ENCODE assay signal across 10 mouse cellular contexts in the genomic region with DNA sequence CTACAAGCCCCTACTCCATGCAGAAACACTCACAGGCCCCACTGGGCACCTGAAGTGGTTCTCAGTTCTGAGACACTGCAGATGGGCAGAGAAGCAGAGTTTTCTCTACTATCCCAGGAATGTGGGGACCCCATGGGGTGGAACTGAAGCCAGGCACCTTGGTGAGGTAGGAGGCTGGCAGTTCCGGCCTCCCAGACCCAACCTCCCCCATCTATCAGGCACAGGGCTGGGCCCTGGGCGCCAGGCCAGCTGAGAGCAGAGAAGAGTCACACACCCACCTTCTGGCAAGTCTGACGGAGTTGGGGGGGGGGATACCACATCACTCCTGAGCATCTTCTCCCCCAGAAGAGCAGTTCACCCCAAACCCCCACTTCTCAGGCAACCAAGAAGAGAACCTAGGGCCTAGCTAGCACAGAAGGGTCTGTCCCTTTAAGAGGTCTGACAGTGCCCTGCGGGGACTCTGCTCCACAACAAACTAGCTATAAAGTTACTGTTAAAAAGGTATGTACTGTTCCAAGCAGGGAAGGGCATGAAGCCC. TPM values are rescaled to one million over a fixed set of nuclear protein-coding genes. Genes with fewer than 3 reads are reported as not detected.
A peak's percentile ranks its signal among the peaks of the same experiment; 100 is the strongest.
DNase-seq lines count a peak whose midpoint lies in the region; ATAC-seq and TF ChIP-seq lines count a peak whose summit lies in the region.
"Had no signal": no experiment of that assay in that cellular context is flagged by ENCODE, and none has a peak within 500 bp of the region (broad histone marks: within the 10 kb centered on the region; RNA-seq: fewer than 3 reads in every experiment).

No protein-coding gene starts in this region.

- H3K9me3 ChIP-seq in hindbrain, embryonic 12.5 days (replicated peaks): no peaks in the 10 kb centered on the region
- no peaks in the 10 kb centered on the region for H3K9me3 ChIP-seq in hindbrain, embryonic 16.5 days (ENCODE audit: control insufficient read depth, low read length)
- H3K9me3 ChIP-seq in hindbrain, postnatal 0 days (ENCODE audit: low read length): no peaks in the 10 kb centered on the region
- no peaks in the 10 kb centered on the region for H3K9me3 ChIP-seq in liver, embryonic 15.5 days (replicated peaks)

- DNase-seq in hindbrain, postnatal 0 days (ENCODE audit: low spot score): no peak
- no peak for DNase-seq in thymus, postnatal 4 days
- no peak for DNase-seq in right cerebral cortex, adult 2 months (ENCODE audit: low spot score in 2 of 2)

- no peak overlapping the region for H3K4me3 ChIP-seq in hindbrain, embryonic 12.5 days
- no peak overlapping the region for H3K4me3 ChIP-seq in hindbrain, embryonic 16.5 days (ENCODE audit: low read length)
- H3K4me3 ChIP-seq in brown adipose tissue, adult 24 weeks (ENCODE audit: insufficient read depth, low read depth, low read length): peak overlapping the region; percentile 43
- H3K4me3 ChIP-seq in hindbrain, postnatal 0 days (ENCODE audit: low read length): no peak overlapping the region
- H3K4me3 ChIP-seq in liver, embryonic 15.5 days (replicated peaks): peak overlapping the region; percentile 57

- no peak for TF ChIP-seq CTCF in hindbrain, postnatal 0 days (IDR thresholded peaks at IDR 0.05; ENCODE audit: low read depth)

- WGBS in hindbrain, embryonic 12.5 days: 63% methylated on average over 4 of the region's 4 CpGs
- 57% methylated on average over 4 of the region's 4 CpGs for WGBS in hindbrain, embryonic 16.5 days
- 53% methylated on average over 4 of the region's 4 CpGs for WGBS in hindbrain, postnatal 0 days
- WGBS in liver, embryonic 15.5 days (ENCODE audit: insufficient replicate concordance): 18% methylated on average over 4 of the region's 4 CpGs

- 0 out of 2 replicates have a peak overlapping the region, but pooled peaks have one; percentile 2 for H3K9ac ChIP-seq in hindbrain, embryonic 12.5 days
- H3K9ac ChIP-seq in hindbrain, embryonic 16.5 days (ENCODE audit: low read depth, low read length): no peak overlapping the region
- H3K9ac ChIP-seq in hindbrain, postnatal 0 days (replicated peaks; ENCODE audit: low read length): peak overlapping the region; percentile 15; the same call in 1 of the 2 replicates
- H3K9ac ChIP-seq in liver, embryonic 15.5 days: peak overlapping the region; percentile 71

- no peak overlapping the region for H3K27ac ChIP-seq in hindbrain, embryonic 12.5 days
- no peak overlapping the region for H3K27ac ChIP-seq in hindbrain, embryonic 16.5 days (ENCODE audit: low read depth, low read length)
- H3K27ac ChIP-seq in brown adipose tissue, adult 24 weeks (replicated peaks; ENCODE audit: low read depth, low read length): peak overlapping the region; percentile 40
- no peak overlapping the region for H3K27ac ChIP-seq in hindbrain, postnatal 0 days
- H3K27ac ChIP-seq in liver, embryonic 15.5 days (replicated peaks): peak overlapping the region; percentile 96

- no peaks in the 10 kb centered on the region for H3K27me3 ChIP-seq in hindbrain, embryonic 12.5 days
- H3K27me3 ChIP-seq in hindbrain, embryonic 16.5 days (replicated peaks; ENCODE audit: control insufficient read depth, insufficient read depth, low read length): no peaks in the 10 kb centered on the region
- H3K27me3 ChIP-seq in hindbrain, postnatal 0 days (ENCODE audit: insufficient read depth, low read length): no peaks in the 10 kb centered on the region
- H3K27me3 ChIP-seq in liver, embryonic 15.5 days: no peaks in the 10 kb centered on the region

- H3K36me3 ChIP-seq in hindbrain, embryonic 12.5 days: peaks cover 60% of the 10 kb centered on the region
- peaks cover 16% of the 10 kb centered on the region for H3K36me3 ChIP-seq in hindbrain, embryonic 16.5 days (ENCODE audit: control insufficient read depth, insufficient read depth, low read length)
- H3K36me3 ChIP-seq in hindbrain, postnatal 0 days (ENCODE audit: insufficient read depth, low read length): peaks cover 20% of the 10 kb centered on the region
- peaks cover 58% of the 10 kb centered on the region for H3K36me3 ChIP-seq in liver, embryonic 15.5 days (replicated peaks)

- ATAC-seq in hindbrain, embryonic 12.5 days (ENCODE audit: low FRiP score): no peak
- ATAC-seq in hindbrain, embryonic 16.5 days: no peak
- no peak for ATAC-seq in hindbrain, postnatal 0 days
- no peak for ATAC-seq in liver, embryonic 15.5 days (ENCODE audit: insufficient read depth)
- no peak for ATAC-seq in granulocyte monocyte progenitor cell, adult 5-6 weeks (replicated peaks; ENCODE audit: poor library complexity, severe bottlenecking)

- H3K4me2 ChIP-seq in hindbrain, embryonic 12.5 days (replicated peaks): 0 out of 2 replicates have a peak overlapping the region, but pooled peaks have one; percentile 11
- H3K4me2 ChIP-seq in hindbrain, embryonic 16.5 days (ENCODE audit: low read length): no peak overlapping the region
- peak overlapping the region; percentile 11; the same call in 1 of the 2 replicates for H3K4me2 ChIP-seq in hindbrain, postnatal 0 days (ENCODE audit: low read depth, low read length)
- peak overlapping the region; percentile 83 for H3K4me2 ChIP-seq in liver, embryonic 15.5 days

- peaks cover 37% of the 10 kb centered on the region for H3K4me1 ChIP-seq in hindbrain, embryonic 12.5 days
- H3K4me1 ChIP-seq in hindbrain, embryonic 16.5 days (ENCODE audit: control insufficient read depth, insufficient read depth, low read depth, low read length): peaks cover 34% of the 10 kb centered on the region
- peaks cover 28% of the 10 kb centered on the region for H3K4me1 ChIP-seq in brown adipose tissue, adult 24 weeks (ENCODE audit: control insufficient read depth, insufficient read depth, insufficient read length, low read length)
- peaks cover 6% of the 10 kb centered on the region for H3K4me1 ChIP-seq in hindbrain, postnatal 0 days (ENCODE audit: insufficient read depth, low read length)
- peaks cover 85% of the 10 kb centered on the region for H3K4me1 ChIP-seq in liver, embryonic 15.5 days (replicated peaks)

RNA-seq across cellular contexts. Expression of a gene that starts 6.9 kb away (rescaled TPM):
- 15.9 and 18.6 TPM in 2 replicates for polyA plus RNA-seq in hindbrain, embryonic 12.5 days (2016; fragmentation: Nextera tagmentation; extraction: Ambion mirVana)
- 9.1 and 10.1 TPM in 2 replicates for polyA plus RNA-seq in hindbrain, embryonic 16.5 days (2015; fragmentation: Nextera tagmentation; extraction: Ambion mirVana)
- 37.3 and 42.5 TPM in 2 replicates for polyA plus RNA-seq in brown adipose tissue, adult 24 weeks (2012; ENCODE audit: insufficient read depth, insufficient read length, missing spikeins)
- 35.1 and 43.2 TPM in 2 replicates for total RNA-seq in hindbrain, postnatal 0 days (2014; rRNA removed)
- polyA plus RNA-seq in hindbrain, postnatal 0 days (2015; fragmentation: Nextera tagmentation; extraction: Ambion mirVana): 5.8 and 6.2 TPM in 2 replicates
- 6.6 and 6.9 TPM in 2 replicates for polyA plus RNA-seq in liver, embryonic 15.5 days (2015; fragmentation: Nextera tagmentation; extraction: Ambion mirVana)
- total RNA-seq in granulocyte monocyte progenitor cell, adult 5-6 weeks (2014; fragmentation: Nextera tagmentation): 1.8 and 3.1 TPM in 2 replicates
- total RNA-seq in granulocyte monocyte progenitor cell, adult 5-6 weeks (2017): 2.1 and 2.9 TPM in 2 replicates

RNA-seq across cellular contexts. Expression of a gene that starts 27.6 kb away (rescaled TPM):
- polyA plus RNA-seq in hindbrain, embryonic 12.5 days (2016; fragmentation: Nextera tagmentation; extraction: Ambion mirVana): 110 and 113 TPM in 2 replicates
- polyA plus RNA-seq in hindbrain, embryonic 16.5 days (2015; fragmentation: Nextera tagmentation; extraction: Ambion mirVana): 129 and 141 TPM in 2 replicates
- polyA plus RNA-seq in brown adipose tissue, adult 24 weeks (2012; ENCODE audit: insufficient read depth, insufficient read length, missing spikeins): 0.46 and 0.95 TPM in 2 replicates
- 166 and 183 TPM in 2 replicates for total RNA-seq in hindbrain, postnatal 0 days (2014; rRNA removed)
- 75.0 and 83.1 TPM in 2 replicates for polyA plus RNA-seq in hindbrain, postnatal 0 days (2015; fragmentation: Nextera tagmentation; extraction: Ambion mirVana)
- 0.52 and 0.96 TPM in 2 replicates for polyA plus RNA-seq in liver, embryonic 15.5 days (2015; fragmentation: Nextera tagmentation; extraction: Ambion mirVana)
- not detected in 2 replicates for total RNA-seq in granulocyte monocyte progenitor cell, adult 5-6 weeks (2014; fragmentation: Nextera tagmentation)
- not detected in 2 replicates for total RNA-seq in granulocyte monocyte progenitor cell, adult 5-6 weeks (2017)
- total RNA-seq: neutrophil, adult 5-6 weeks had no signal

RNA-seq across cellular contexts. Expression of a gene that starts 32.2 kb away (rescaled TPM):
- 0.43 and 0.46 TPM in 2 replicates for polyA plus RNA-seq in hindbrain, embryonic 12.5 days (2016; fragmentation: Nextera tagmentation; extraction: Ambion mirVana)
- 0.30 and 0.31 TPM in 2 replicates for polyA plus RNA-seq in hindbrain, embryonic 16.5 days (2015; fragmentation: Nextera tagmentation; extraction: Ambion mirVana)
- 5.1 and 14.0 TPM in 2 replicates for polyA plus RNA-seq in brown adipose tissue, adult 24 weeks (2012; ENCODE audit: insufficient read depth, insufficient read length, missing spikeins)
- not detected in 2 replicates for total RNA-seq in hindbrain, postnatal 0 days (2014; rRNA removed)
- polyA plus RNA-seq in hindbrain, postnatal 0 days (2015; fragmentation: Nextera tagmentation; extraction: Ambion mirVana): not detected in 2 replicates
- polyA plus RNA-seq in liver, embryonic 15.5 days (2015; fragmentation: Nextera tagmentation; extraction: Ambion mirVana): not detected in 2 replicates
- total RNA-seq in granulocyte monocyte progenitor cell, adult 5-6 weeks (2014; fragmentation: Nextera tagmentation): not detected in 2 replicates
- not detected in 2 replicates for total RNA-seq in granulocyte monocyte progenitor cell, adult 5-6 weeks (2017)
- total RNA-seq: ES-E14; neutrophil, adult 5-6 weeks had no signal

RNA-seq across cellular contexts. Expression of a gene that starts 32.3 kb away (rescaled TPM):
- 63.2 and 65.5 TPM in 2 replicates for polyA plus RNA-seq in hindbrain, embryonic 12.5 days (2016; fragmentation: Nextera tagmentation; extraction: Ambion mirVana)
- polyA plus RNA-seq in hindbrain, embryonic 16.5 days (2015; fragmentation: Nextera tagmentation; extraction: Ambion mirVana): 58.9 and 69.4 TPM in 2 replicates
- polyA plus RNA-seq in brown adipose tissue, adult 24 weeks (2012; ENCODE audit: insufficient read depth, insufficient read length, missing spikeins): 16.4 and 18.1 TPM in 2 replicates
- 31.2 and 42.4 TPM in 2 replicates for total RNA-seq in hindbrain, postnatal 0 days (2014; rRNA removed)
- polyA plus RNA-seq in hindbrain, postnatal 0 days (2015; fragmentation: Nextera tagmentation; extraction: Ambion mirVana): 42.7 and 42.9 TPM in 2 replicates
- 25.1 and 28.2 TPM in 2 replicates for polyA plus RNA-seq in liver, embryonic 15.5 days (2015; fragmentation: Nextera tagmentation; extraction: Ambion mirVana)
- 53.4 and 57.0 TPM in 2 replicates for total RNA-seq in granulocyte monocyte progenitor cell, adult 5-6 weeks (2014; fragmentation: Nextera tagmentation)
- total RNA-seq in granulocyte monocyte progenitor cell, adult 5-6 weeks (2017): 57.3 and 70.4 TPM in 2 replicates

RNA-seq across cellular contexts. Expression of a gene that starts 59.7 kb away (rescaled TPM):
- polyA plus RNA-seq in hindbrain, embryonic 12.5 days (2016; fragmentation: Nextera tagmentation; extraction: Ambion mirVana): 21.9 and 26.6 TPM in 2 replicates
- 17.8 and 19.7 TPM in 2 replicates for polyA plus RNA-seq in hindbrain, embryonic 16.5 days (2015; fragmentation: Nextera tagmentation; extraction: Ambion mirVana)
- polyA plus RNA-seq in brown adipose tissue, adult 24 weeks (2012; ENCODE audit: insufficient read depth, insufficient read length, missing spikeins): 28.1 and 50.7 TPM in 2 replicates
- total RNA-seq in hindbrain, postnatal 0 days (2014; rRNA removed): 52.9 and 68.7 TPM in 2 replicates
- 20.1 and 23.4 TPM in 2 replicates for polyA plus RNA-seq in hindbrain, postnatal 0 days (2015; fragmentation: Nextera tagmentation; extraction: Ambion mirVana)
- polyA plus RNA-seq in liver, embryonic 15.5 days (2015; fragmentation: Nextera tagmentation; extraction: Ambion mirVana): 9.5 and 10.2 TPM in 2 replicates
- total RNA-seq in granulocyte monocyte progenitor cell, adult 5-6 weeks (2014; fragmentation: Nextera tagmentation): 76.1 and 82.1 TPM in 2 replicates
- 79.5 and 103 TPM in 2 replicates for total RNA-seq in granulocyte monocyte progenitor cell, adult 5-6 weeks (2017)

Comparison
In these comparisons a context has a peak if more than half of its experiments do, and no peak if none do; other contexts are left out.
1. H3K27ac ChIP-seq: peak in brown adipose tissue, adult 24 weeks (single experiment) and liver, embryonic 15.5 days (single experiment); none in hindbrain, embryonic 12.5 days (single experiment), hindbrain, embryonic 16.5 days (single experiment) and hindbrain, postnatal 0 days (single experiment).
2. H3K4me3 ChIP-seq: peak in brown adipose tissue, adult 24 weeks (single experiment) and liver, embryonic 15.5 days (single experiment); none in hindbrain, embryonic 12.5 days (single experiment), hindbrain, embryonic 16.5 days (single experiment) and hindbrain, postnatal 0 days (single experiment).
3. RNA of a gene that starts 27.6 kb away (polyA plus RNA-seq): 129 to 141 TPM in hindbrain, embryonic 16.5 days, 110 to 113 TPM in hindbrain, embryonic 12.5 days and 75.0 to 83.1 TPM in hindbrain, postnatal 0 days; 0.46 to 0.95 TPM in brown adipose tissue, adult 24 weeks and 0.52 to 0.96 TPM in liver, embryonic 15.5 days; every median in the first group is over 10 times any median in the second.